Mouse (Mus musculus): ENCODE measurements around the gene Arhgef15. TPM values are rescaled to one million over a fixed set of nuclear protein-coding genes. Genes with fewer than 3 reads are reported as not detected.
"Not testable (repeated sequence)": the region's sequence is repeated elsewhere in the genome, so short reads cannot be mapped to it uniquely, and the experiment has no call there.

Arhgef15 gene
- 10 to 100 TPM; 13.0 to 17.1 TPM for total RNA-seq (2021)
- long read RNA-seq, experiment 1, full-length matches to known transcripts: 10 of 23 reads
- long read RNA-seq, experiment 1, partial matches to known transcripts: 8 of 23 reads
- long read RNA-seq, experiment 1, other reads (novel, unspliced or antisense): 5 of 23 reads
- long read RNA-seq, experiment 2, full-length matches to known transcripts: 7 of 23 reads
- long read RNA-seq, experiment 2, partial matches to known transcripts: 8 of 23 reads
- long read RNA-seq, experiment 2, other reads (novel, unspliced or antisense): 8 of 23 reads

DNA sequence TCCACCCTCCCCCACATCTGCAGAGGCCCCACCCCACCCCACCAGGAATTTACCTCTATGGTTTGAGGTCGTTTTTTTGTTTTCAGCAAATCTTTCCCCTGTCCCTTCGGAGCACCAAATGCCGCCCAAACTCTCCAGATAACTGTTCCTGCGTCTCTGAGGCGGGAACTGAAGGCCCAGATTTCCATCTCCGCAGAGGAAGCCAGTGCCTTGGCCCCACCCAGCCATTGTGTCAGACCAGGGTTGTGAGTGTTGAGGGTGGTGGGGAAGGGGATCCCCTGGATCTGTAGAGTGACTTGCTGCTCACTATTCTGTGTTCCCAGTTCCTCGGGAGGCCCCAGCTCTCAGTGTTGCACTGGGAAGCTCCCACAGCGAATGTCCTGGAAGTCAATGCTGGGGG lies at the start of gene Arhgef15:
TSS of gene Arhgef15 (minus strand) at position 173 of the 400 bp plus-strand sequence.
- DNase-seq: no peak

DNA sequence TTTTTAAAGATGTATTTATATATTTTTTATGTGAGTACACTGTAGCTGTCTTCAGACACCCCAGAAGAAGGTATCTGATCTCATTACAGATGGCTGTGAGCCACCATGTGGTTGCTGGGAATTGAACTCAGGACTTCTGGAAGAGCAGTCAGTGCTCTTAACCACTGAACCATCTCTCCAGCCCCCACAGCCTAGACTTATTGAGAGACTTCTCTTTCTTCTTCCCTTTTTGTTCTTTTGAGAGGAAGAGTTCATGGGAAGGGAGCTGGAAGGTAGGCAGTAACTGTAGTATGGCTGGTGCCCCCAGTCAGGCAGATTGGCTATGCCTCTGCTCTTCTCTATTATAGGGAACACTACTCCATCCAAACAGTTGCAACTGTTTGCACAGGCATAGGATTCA lies 49.3 kb upstream of the Arhgef15 start:
- not testable (repeated sequence) for DNase-seq

DNA sequence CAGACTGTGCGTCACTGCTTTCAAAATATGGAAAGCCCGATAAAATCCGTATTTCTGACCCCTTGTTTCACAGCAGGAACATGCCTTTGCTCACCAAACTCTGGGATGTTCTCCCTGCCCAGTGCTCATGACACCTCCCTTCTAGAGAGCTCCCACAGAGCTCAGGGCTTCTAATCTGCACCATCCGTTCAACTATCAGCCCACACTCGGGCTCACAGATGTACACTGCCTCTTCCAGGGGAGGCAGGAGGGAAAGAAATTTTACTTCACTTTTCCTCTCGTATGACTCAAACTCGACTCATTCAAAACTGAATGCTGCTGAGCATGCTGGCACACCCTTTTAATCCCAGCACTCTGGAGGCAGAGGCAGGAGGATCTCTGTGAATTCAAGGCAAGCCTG lies 47.9 kb upstream of the Arhgef15 start:
- DNase-seq: no peak

DNA sequence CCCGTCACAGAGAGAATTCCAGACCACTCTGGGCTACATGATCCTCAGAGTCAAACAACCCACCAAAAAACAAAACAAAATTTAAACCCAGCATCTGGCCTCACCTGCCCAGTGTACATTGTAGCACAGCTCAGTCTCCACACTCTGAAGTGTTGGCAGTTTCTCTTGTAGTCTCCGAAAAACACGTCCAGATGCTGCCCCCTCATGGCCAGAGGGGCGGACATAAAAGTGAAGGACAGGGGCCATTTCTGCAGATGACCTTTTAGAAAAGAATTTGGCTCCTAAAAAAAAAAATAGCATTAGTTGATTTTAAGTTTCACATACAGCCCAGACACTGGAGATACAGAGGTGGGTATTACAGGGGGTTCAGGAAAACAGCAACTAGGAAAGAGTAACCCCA lies 46.3 kb upstream of the Arhgef15 start:
- DNase-seq: no peak

DNA sequence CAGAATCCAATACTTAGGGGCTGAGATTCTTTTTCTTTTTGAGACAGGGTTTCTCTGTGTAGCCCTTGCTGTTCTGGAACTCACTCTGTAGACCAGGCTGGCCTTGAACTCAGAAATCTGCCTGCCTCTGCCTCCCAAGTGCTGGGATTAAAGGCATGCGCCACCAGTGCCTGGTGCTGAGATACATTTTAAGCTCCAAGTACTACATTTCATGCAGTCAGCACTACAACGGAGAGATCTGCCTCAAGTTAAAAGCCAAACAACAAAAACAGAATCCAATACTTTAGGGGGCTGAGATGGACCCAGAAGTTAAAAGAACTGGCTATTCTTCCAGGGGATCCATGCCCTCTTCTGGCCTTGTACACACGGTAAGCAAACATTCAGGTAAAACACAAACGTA lies 45.5 kb upstream of the Arhgef15 start:
- not testable (repeated sequence) for DNase-seq

DNA sequence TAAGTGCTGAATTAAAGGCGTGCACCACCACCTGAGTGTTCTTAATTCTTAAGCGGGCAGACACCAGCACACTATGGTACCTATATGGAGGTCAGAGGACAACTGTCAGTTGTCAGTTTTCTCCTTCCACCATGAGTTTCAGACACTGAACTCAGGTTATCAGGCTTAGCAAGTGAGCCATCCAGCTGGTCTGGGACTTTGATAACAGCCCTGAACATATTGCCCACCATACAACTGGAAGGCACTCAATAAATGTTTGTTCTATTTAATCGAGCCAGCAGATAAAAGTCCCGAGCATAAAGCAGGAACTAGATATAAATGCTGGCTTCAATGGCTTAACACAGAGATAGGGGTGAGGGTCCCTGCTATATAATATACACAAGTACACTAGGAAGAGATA lies 39.8 kb upstream of the Arhgef15 start:
- DNase-seq: no peak

DNA sequence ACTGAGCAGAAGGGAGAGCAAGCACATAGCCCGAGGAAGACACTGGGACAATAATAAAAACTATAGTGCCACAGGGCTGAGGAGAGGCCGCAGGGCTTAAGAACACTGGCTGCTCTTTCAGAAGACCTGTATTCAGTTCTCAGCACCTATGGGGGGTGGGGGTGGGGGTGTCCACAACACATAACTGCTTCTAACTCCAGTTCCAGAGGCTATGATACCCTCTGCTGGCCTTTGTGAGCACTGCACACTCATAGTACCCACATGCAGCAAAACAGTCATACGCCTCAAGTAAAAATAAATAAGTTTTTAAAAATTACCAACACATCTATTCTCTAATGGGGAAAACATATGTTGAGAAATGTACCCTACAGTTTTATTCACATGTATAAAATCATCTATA lies 37.1 kb upstream of the Arhgef15 start:
- no peak for DNase-seq

DNA sequence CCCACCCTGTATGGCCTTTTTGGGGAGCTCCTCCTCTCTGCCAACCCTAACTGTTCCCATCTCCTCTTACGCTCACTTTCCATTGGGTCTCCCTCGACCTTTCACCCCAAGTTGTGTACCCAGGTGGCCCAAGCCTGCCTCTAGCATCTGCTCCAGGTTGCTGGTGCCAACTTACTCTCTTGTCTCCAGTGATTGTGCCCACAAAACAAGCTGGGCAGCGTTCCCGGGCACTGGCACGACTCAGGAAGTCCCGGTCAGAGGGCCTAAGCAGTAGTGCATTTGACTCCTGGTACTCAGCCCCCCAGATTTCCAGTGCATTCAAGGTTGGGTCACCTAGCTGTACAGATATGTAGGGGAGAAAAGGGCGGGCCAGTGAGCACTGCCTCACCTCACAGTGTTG lies 35.8 kb upstream of the Arhgef15 start:
- no peak for DNase-seq

DNA sequence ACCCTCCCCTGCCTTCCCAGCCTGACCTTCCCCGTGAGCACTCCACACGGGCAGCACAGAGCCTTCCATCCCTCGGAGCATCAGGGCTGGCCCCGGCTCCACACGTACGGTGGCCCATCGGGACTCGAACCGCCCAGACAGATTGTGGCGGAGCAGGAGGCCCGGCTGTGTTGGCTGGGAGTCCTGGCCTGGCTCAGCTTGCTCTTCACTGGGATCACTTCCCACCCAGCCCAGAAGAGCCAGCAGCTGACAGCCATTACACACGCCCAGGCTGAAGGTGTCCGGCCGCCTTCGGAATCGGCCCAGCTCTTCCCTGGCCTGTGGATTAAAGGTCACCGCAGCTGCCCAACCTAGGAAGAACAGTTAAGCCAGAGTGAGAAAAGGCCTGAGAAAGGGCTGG lies 31.1 kb upstream of the Arhgef15 start:
- peak; percentile 60 for DNase-seq

DNA sequence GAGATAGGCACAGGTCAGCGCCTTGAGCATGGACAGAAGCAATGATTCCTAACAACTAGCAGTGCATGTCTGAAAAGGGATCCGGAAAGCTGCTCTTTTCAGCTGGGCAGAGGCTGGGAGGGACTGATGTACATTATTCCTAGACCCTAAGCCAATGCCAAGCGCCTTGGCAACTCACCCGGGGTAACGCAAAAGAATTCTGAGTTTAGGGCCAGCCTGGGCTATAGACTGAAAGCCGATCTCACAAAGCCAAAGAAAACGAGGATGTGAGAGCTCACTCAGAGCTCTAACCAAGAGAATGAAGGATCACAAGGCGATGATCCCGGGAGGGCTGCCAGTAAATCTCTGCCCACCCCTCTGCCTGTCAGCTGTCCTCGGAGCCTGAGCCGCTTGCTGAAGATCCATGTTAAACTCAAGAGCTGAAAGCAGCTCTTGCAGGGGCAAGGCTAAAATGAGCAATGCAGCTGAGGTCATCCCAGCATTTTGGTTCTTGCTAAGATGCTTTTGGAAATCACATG lies 30.1 kb upstream of the Arhgef15 start:
- no peak for DNase-seq

DNA sequence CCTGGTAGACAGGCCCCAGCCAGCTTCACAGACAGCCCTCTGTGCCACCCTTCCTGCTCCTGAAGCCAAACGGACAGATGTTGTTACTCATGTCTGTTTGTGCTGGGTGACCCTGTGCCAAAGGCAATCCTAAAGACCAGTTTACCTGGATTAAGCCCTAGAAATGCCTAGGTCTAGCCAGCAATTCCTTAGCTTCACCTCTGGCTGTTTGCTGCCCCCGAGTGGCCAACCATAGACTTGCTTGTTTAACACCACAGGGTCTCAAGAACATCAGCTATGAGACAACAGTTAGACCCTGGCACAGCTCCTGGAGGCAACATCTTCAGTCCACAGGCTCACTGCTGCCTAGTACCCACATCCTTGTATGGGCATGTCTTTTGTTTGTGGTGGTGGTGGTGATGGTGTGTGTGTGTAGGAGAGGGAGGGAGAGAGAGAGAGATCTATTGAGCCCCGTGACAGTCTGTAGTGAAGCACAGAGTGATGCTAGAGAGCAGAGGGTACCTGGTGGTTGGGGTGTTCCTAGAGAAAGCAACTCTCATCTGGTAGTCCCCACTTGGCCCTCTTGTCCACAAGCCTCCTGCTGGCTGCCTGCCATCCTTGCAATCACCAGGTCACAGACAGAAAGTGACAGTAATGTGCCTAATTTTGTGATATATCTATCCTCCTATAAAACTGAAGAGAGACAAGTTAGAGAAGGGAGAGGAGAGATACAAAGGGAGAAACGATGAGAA lies 25.5 kb upstream of the Arhgef15 start:
- DNase-seq: peak; percentile 78

DNA sequence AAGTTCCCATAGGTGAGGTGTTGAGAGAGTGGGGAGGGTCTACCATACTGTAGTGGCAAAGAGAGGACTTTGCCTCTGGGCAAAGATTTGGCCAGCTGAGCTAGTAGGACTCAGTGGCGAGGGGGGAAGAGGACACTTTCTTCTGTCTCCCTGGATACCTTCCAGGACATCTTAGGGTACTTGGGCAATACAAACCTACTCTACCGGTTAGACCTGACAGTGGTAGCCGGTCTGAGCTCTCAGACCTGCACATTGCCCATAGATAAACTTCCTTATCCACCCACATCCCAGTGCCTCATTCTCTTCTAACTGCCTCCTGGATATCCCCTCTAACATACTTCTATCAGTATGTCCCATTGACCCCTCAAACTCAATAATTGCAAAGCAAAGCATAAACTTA lies 23.6 kb upstream of the Arhgef15 start:
- no peak for DNase-seq

DNA sequence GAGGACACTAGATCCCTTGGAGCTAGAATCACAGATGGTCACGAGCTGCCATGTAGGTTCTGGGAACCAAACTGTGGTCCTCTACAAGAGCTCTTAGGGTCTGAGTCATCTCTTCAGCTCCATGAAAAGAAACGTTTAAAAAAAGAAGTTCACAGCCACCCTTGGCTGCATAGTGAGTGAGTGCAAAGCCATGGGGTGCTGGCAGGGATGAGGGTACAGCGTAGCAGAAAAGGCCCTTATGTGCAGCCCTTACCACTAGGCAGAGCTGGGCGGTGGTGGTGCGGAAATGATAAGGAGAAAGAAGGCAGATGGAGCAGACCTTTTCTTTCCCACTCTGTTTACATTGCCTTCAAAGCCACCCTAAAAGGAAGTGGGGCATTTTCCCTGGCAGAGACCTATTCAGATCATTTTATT lies 22.0 kb upstream of the Arhgef15 start:
- DNase-seq: no peak

DNA sequence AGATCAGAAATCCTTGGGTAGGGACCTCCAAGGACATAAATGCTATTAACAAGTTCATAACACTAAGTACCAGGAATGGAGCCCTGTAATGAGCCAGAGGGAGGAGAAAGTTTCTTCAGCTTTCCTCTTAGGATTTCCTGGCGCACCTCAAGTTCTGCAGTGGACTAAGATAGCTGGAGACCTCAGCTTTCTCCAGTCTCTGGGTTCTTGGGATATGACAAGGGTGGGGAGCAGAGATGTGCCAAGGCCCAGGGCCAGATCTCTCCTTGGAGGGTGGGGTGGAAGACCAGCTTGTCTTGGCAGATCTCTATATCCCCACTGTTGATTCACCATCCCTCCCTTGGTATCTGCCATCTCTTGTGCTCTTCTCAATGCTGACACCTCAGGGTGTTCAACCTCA lies 18.3 kb upstream of the Arhgef15 start:
- no peak for DNase-seq

DNA sequence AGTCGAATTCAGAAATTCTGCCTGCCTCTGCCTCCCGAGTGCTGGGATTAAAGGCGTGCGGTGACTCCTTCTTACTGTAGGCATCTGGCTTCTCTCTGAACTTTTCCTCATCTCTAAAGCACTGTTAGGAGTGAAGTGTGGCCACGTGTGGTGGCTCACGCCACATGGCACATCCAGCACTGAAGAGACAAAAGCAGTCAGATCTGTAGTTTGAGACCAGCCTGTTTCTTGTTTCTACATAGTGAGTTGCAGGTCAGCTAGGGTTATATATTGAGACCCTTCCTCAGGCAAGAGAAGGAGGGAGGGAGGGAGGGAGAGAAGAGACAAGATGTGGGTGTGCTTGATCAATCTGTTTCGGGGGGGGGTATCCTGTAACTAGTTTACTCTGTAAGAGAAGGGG lies 17.8 kb upstream of the Arhgef15 start, which contains the start of gene Rangrf:
TSS of gene Rangrf (minus strand) at position 101 of the 400 bp plus-strand sequence.
- DNase-seq: no peak

DNA sequence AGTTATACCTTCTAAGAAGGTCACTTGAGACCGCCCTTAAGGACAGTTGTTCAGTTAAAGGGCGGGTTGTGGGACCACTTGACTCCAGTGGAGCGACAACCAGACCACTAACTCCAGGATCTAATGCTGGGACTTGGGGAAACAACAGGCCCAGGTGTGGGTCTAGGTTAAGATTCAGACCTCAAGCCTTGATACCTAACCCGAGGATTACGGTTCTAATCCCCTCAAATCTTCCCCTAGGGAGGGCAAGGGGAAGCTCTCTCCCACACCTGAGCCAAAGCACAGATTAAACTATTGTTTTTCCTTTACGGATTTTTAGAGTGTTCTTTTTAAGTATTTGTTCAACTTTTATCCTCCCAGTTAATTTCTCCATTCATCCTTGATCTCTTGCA lies 16.8 kb upstream of the Arhgef15 start:
- DNase-seq: no peak

DNA sequence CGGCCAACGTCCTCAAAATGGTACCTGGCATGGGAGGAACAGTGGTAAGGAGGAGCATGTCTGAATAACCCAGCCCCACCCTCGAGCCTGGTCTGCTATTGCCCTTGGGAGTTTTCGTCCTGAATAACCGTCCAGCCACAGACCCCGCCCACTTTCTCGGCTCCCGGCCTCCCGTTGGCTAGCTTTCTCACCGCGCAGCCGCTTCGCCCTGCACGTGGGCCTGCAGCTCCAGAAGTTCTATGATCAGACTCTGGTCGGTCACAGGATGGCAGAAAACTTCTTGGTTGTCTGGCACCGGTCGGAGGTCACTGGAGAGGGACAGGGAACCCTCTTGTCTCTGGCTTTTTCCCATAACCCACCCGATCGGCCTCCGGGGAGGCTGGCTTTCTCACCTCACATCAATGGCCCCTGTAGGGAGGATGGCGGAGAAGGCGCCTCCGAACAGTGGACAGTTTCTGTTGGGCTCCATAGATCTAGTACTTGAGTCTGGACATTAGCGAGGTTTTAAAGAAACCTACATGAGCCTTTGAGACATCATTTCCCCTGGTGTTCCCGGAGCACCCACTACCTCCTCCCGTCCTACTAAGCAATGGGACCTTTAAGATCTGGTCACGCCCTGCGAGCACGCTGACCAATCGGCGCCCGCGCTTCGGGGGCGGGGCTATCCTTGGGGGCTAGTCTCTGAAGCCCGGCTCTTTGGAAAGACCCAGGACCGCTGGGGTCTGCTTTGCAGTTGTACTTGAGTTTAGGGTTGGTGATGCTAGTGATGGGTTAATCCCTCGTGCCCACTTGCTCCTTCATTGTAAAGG lies 16.2 kb upstream of the Arhgef15 start:
- peak; percentile 86 for DNase-seq

DNA sequence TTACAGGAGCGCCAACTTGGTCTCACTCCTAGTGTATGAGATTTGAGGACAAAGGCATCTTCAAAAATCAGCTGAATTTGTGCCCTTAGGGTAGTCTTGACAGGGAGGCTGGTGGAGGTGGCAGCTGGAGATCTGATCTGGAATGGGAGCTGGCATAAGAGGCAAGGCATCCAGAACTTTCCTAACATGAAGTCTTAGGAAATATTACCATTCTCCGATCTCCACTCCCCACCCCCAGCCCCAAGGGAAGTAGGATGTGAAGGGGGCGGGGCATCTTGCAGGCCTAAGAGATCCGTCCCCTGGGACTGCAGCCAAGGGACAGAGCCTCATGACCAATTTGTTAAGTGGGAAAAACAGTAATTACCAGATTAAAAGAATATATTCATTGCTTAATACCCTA lies 13.0 kb upstream of the Arhgef15 start:
- DNase-seq: no peak

DNA sequence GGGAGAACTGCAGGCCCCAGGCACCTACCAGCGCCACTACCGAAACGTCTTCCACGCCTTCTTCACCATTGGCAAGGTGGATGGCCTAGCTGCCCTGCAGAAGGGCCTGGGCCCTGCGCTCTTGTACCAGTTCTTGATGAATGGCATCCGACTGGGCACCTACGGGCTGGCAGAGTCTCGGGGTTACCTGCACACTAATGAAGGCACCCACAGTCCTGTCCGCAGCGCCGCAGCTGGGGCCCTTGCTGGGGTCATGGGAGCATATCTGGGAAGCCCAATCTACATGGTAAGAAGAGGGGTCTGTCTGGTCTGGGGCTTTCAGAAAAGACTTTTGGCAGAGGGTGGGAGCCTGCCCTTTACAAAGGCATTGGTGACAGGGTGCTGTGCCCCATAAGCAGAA lies 11.5 kb upstream of the Arhgef15 start:
- DNase-seq: no peak

DNA sequence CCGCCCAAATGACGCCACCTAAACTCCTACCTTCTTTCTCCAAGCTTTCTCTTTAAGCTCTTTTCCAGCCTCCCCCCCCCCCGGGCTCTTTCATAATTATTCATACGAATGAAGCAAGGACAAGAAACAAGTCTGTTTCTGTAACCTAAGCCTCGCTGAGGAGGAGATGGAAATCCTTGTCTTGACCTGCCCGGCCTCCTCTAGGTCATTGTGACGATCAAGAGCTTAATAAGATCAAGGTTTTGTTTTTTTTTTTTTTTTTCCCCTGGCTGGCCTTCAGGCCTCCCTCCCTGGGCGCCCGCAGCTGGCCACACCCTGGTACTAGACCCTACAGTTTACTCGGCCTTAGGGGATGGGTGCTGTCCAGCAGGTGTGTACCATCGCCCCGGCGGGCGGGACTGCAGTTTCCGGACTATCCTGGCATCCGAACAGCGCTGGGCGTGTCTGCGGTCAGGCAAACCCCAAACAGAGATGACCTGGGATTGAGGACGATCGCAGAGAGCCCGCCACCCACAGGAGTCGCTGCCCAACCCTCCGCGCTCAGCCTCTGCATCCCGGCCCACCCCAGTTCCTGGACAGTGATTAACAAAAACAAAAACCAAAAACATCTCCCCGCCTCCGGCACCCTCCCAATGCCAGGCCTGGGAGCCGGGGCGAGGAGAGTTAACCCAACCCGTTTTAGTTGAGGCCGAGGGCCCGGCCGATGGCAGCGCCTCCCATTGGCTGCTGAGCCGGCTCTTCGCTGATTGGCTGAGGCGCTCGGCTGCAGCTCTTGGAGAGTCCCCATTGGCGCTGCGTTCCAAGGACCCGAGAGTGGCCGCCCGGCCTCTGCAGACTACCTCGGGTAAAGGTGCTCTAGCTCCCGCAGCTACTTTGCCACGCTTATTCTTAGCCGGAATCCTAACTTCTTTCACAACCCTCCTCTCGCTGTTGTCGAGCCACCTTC lies 10.3 kb upstream of the Arhgef15 start, which contains the start of gene Slc25a35:
TSS of gene Slc25a35 (plus strand) at position 795 of the 946 bp plus-strand sequence.
- DNase-seq: peak; percentile 87

DNA sequence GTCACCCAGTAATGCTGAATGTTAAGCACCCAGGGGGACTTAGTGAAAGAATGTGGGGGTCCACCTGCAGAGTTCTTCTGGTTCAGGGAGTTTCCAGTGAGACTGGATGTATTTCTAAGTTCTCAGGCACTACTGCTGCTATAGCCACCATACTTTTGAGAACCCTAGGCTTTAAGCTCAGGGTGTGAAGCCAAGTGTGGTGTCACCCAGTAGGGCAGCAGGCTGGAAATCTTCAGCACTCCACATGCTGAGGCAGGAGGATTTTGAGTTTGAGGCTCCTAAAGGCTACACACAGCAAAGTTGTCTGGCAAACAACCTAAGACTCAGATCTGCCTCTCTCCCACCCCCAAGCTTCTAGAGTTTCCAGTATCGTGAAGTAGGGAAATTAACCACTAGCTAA lies 9.3 kb upstream of the Arhgef15 start:
- DNase-seq: no peak

DNA sequence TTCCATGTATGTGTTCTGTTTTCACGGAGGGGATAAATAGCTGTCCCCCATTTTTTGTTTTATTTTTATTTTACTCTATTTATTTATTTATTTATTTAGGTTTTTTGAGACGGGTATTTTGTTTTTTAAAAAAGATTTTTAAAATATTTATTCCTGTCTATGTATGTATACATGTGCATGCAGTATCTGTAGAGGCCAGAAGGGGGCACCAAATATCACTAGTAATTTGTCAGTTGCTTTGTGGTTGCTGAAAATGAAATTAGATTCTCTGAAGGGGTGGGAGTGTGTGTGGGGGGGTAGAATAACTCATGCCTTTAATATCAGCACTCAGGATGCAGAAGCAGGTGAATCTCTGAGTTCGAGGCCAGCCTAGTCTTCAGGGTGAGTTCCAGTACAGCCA lies 8.6 kb upstream of the Arhgef15 start:
- peak; percentile 67 for DNase-seq
